ENCODE assay signal across 8 mouse cellular contexts in the genomic region with DNA sequence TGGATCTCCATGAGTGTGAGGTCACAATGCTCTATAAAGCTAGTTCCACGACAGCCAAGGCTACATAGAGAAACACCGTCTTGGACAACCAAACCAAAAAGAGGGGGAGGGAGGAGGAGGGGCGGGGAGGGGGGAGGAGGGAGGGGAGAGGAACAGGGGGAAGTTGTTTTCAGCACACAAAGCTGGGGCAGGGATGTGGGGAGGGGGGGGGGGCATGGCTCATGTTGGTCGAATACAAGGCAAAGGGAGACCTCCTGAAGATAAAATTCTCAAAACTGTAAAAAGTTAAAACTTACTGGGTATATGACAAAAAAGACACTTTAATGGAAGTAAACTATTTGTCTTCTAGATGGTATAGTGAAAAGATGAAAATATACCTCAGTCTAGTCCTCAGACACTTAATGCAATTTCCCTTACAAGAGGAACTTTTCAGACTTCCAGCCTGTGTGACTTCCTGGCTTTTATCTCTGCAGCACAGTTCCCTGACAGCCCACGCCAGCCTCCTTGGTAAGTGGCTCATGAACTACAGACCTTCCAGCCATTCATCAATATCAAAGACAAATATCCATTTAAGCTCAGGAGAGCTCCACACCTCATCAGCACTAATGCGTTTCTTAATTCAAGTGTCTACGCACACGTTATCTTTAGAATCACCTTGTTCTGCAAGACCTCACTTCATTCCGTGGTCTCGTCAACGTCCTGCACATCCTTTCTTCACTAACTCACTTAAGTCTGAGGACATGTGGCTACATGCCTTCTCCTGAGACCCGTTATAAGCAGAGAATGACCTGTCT. TPM values are rescaled to one million over a fixed set of nuclear protein-coding genes. Genes with fewer than 3 reads are reported as not detected.
DNase-seq lines count a peak whose midpoint lies in the region; ATAC-seq lines count a peak whose summit lies in the region.

No protein-coding gene starts in this region.

- H3K27ac ChIP-seq in midbrain, embryonic 15.5 days = no peak overlapping the region
- no peak overlapping the region for H3K27ac ChIP-seq in midbrain, embryonic 16.5 days (ENCODE audit: low read length)
- peak overlapping the region; percentile 90 for H3K27ac ChIP-seq in liver, embryonic 15.5 days (replicated peaks)

- 68% methylated on average over 11 of the region's 12 CpGs for WGBS in midbrain, embryonic 15.5 days
- 73% methylated on average over 12 of the region's 12 CpGs for WGBS in midbrain, embryonic 16.5 days
- 8% methylated on average over 12 of the region's 12 CpGs for whole genome bisulfite sequencing in liver, embryonic 15.5 days (ENCODE audit: insufficient replicate concordance)

- H3K9me3 ChIP-seq in midbrain, embryonic 15.5 days = no peaks in the 10 kb centered on the region
- no peaks in the 10 kb centered on the region for H3K9me3 ChIP-seq in midbrain, embryonic 16.5 days (replicated peaks; ENCODE audit: control insufficient read depth, low read length, poor library complexity, severe bottlenecking)
- no peaks in the 10 kb centered on the region for H3K9me3 ChIP-seq in liver, embryonic 15.5 days (replicated peaks)

- H3K4me1 ChIP-seq in midbrain, embryonic 15.5 days = 0 out of 2 replicates have a peak, but pooled peaks cover 3% of the 10 kb centered on the region
- H3K4me1 ChIP-seq in midbrain, embryonic 16.5 days (ENCODE audit: control insufficient read depth, insufficient read depth, low read length) = 0 out of 2 replicates have a peak, but pooled peaks cover 2% of the 10 kb centered on the region
- peaks cover 61% of the 10 kb centered on the region for H3K4me1 ChIP-seq in liver, embryonic 15.5 days (replicated peaks)

- H3K36me3 ChIP-seq in midbrain, embryonic 15.5 days (replicated peaks) = no peaks in the 10 kb centered on the region
- H3K36me3 ChIP-seq in midbrain, embryonic 16.5 days (ENCODE audit: control insufficient read depth, insufficient read depth, low read length) = no peaks in the 10 kb centered on the region
- peaks cover 30% of the 10 kb centered on the region for H3K36me3 ChIP-seq in liver, embryonic 15.5 days (replicated peaks)

- H3K27me3 ChIP-seq in midbrain, embryonic 15.5 days (replicated peaks) = no peaks in the 10 kb centered on the region
- H3K27me3 ChIP-seq in midbrain, embryonic 16.5 days (ENCODE audit: control insufficient read depth, insufficient read depth, low read depth, low read length) = no peaks in the 10 kb centered on the region
- no peaks in the 10 kb centered on the region for H3K27me3 ChIP-seq in liver, embryonic 15.5 days

- peak; percentile 14 for DNase-seq in cerebellum, adult 9-11 months
- DNase-seq in cerebellum, postnatal 4 days (ENCODE audit: low spot score in 2 of 2) = no peak
- no peak for DNase-seq in left cerebral cortex, adult 18-20 months (ENCODE audit: low spot score in 2 of 2)
- no peak for DNase-seq in right cerebral cortex, adult 18-20 months

- no peak for ATAC-seq in midbrain, embryonic 15.5 days (replicated peaks)
- ATAC-seq in midbrain, embryonic 16.5 days = no peak
- ATAC-seq in erythroid progenitor cell, adult 5-6 weeks (replicated peaks; ENCODE audit: low FRiP score, poor library complexity, severe bottlenecking) = peak; percentile 15
- ATAC-seq in liver, embryonic 15.5 days (ENCODE audit: insufficient read depth) = peak; percentile 56; the same call in 1 of the 2 replicates

- H3K4me3 ChIP-seq in midbrain, embryonic 15.5 days = no peak overlapping the region
- no peak overlapping the region for H3K4me3 ChIP-seq in midbrain, embryonic 16.5 days (ENCODE audit: low read depth, low read length)
- H3K4me3 ChIP-seq in liver, embryonic 15.5 days (replicated peaks) = peak overlapping the region; percentile 85

- no peak overlapping the region for H3K9ac ChIP-seq in midbrain, embryonic 15.5 days
- H3K9ac ChIP-seq in midbrain, embryonic 16.5 days (ENCODE audit: low read depth, low read length) = no peak overlapping the region
- H3K9ac ChIP-seq in liver, embryonic 15.5 days = peak overlapping the region; percentile 84

- peak overlapping the region; percentile 73; the same call in 1 of the 2 replicates for H3K4me2 ChIP-seq in midbrain, embryonic 15.5 days
- no peak overlapping the region for H3K4me2 ChIP-seq in midbrain, embryonic 16.5 days (ENCODE audit: low read length)
- peak overlapping the region; percentile 77 for H3K4me2 ChIP-seq in liver, embryonic 15.5 days

RNA-seq across cellular contexts. Expression of gene Rbm43, which starts 1.4 kb away (rescaled TPM):
- polyA plus RNA-seq in midbrain, embryonic 15.5 days (2015; fragmentation: Nextera tagmentation; extraction: Ambion mirVana) = 5.1 and 6.1 TPM in 2 replicates
- polyA plus RNA-seq in midbrain, embryonic 16.5 days (2015; fragmentation: Nextera tagmentation; extraction: Ambion mirVana) = 6.5 and 9.4 TPM in 2 replicates
- 36.5 and 45.0 TPM in 2 replicates for total RNA-seq in erythroid progenitor cell, adult 5-6 weeks (2015; ENCODE audit: low replicate concordance)
- 14.9 and 30.3 TPM in 2 replicates for total RNA-seq in erythroid progenitor cell, adult 5-6 weeks (2017; ENCODE audit: low replicate concordance)
- polyA plus RNA-seq in liver, embryonic 15.5 days (2015; fragmentation: Nextera tagmentation; extraction: Ambion mirVana) = 20.3 and 22.0 TPM in 2 replicates
- total RNA-seq in left cerebral cortex, adult 18-20 months (2021) = 10 to 100 TPM; 16.7 to 20.3 TPM

RNA-seq across cellular contexts. Expression of gene Nmi, which starts 39.8 kb away (rescaled TPM):
- polyA plus RNA-seq in midbrain, embryonic 15.5 days (2015; fragmentation: Nextera tagmentation; extraction: Ambion mirVana) = 3.7 and 4.2 TPM in 2 replicates
- 3.3 and 4.3 TPM in 2 replicates for polyA plus RNA-seq in midbrain, embryonic 16.5 days (2015; fragmentation: Nextera tagmentation; extraction: Ambion mirVana)
- 7.9 and 23.5 TPM in 2 replicates for total RNA-seq in erythroid progenitor cell, adult 5-6 weeks (2015; ENCODE audit: low replicate concordance)
- 20.0 and 20.3 TPM in 2 replicates for total RNA-seq in erythroid progenitor cell, adult 5-6 weeks (2017; ENCODE audit: low replicate concordance)
- polyA plus RNA-seq in liver, embryonic 15.5 days (2015; fragmentation: Nextera tagmentation; extraction: Ambion mirVana) = 9.0 and 11.9 TPM in 2 replicates
- 1 to 10 TPM; 2.4 to 3.0 TPM for total RNA-seq in left cerebral cortex, adult 18-20 months (2021)

Comparison
In these comparisons a context has a peak if more than half of its experiments do, and no peak if none do; other contexts are left out.
1. ATAC-seq: peak in erythroid progenitor cell, adult 5-6 weeks (single experiment) and liver, embryonic 15.5 days (single experiment); none in midbrain, embryonic 15.5 days (single experiment) and midbrain, embryonic 16.5 days (single experiment).